Mouse (Mus musculus): ENCODE measurements around the gene Asap2.

The Asap2 gene

GRCm38 (mm10) chr12:21133031-21133430, 142.8 kb downstream of the Asap2 start:
- DNase-seq (ENCODE audit: low spot score), result no peak

GRCm38 (mm10) chr12:21133972-21134859, 144.0 kb downstream of the Asap2 start:
- peak; percentile 40 for DNase-seq (ENCODE audit: low spot score)

DNA sequence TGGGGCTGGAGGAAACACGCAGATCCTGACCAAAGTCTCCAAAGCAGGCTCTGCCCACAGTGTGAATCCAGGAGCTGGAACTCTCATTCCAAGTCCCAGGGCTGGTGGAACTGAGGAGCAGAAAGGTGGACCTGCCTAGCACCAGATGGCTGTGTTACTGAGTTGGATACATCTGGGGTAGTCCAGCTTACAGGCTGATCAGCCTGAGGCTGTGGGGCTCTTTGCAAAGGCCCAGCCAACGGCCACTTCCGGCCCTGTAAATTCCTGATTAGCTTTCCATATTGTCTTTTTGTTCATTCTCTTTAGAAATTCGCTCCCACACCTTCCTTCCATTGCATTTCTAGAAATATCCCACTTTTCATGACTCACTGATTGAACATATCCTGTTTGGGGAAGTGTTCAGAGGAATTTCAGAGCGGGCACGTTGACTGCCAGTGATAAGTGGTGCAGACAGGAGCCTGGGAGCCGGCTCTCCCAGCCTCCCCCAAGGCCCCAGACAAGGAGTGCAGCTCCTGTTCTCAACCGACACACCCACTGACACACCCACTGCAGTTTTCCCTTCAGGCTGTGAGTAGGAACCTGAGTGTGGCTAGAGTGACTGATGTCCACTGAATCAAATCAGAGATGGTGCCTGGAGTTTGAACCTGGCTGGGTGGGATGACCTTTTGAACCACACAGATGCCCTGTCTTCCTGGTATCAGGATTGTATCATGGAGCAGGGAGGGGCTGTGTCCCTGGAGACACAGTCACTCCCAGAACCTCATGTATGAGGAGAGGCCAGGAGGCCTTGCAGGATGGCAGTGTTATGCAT, 145.6 kb downstream of the Asap2 start:
- peak; percentile 52 for DNase-seq (ENCODE audit: low spot score)

DNA sequence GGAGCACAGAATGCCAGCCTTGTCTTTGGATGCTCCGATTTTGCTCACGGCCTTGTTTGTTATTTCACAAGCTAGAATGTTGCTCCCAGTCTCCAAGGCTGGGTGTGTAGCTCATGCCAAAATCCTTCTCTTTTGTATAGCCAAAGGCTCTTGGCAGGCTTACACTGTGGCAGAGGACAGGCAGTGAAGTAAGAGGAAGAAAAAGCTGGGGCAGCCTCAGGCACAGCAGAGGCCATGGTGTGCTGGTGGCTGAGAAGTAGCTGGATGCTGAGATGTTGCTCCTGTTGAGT, 146.1 kb downstream of the Asap2 start:
- DNase-seq (ENCODE audit: low spot score), result no peak

GRCm38 (mm10) chr12:21139560-21139959, 149.3 kb downstream of the Asap2 start:
- DNase-seq (ENCODE audit: low spot score), result no peak

DNA sequence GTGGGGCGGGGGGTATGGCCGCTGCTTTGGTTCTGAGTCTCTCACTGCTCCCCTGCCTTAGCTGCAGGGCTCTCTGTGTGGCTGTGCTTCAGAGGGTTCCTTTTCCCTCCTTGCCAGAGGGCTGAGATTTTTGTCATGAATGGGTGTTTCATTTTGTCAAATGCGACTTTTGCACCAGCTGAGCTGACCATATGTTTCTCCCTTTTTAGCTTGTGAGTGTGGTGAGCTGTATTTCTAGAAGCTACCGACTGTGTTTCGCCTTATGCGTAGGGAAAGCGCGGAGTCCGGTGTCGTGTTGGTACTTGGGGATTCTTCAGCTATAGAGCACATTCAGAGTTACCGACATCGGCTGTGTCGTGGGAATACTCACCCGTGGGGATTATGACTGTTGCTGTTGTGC, 149.9 kb downstream of the Asap2 start:
- DNase-seq (ENCODE audit: low spot score), result no peak

- DNase-seq (ENCODE audit: low spot score), result no peak
These were observed 150.6 kb downstream of the Asap2 start for GRCm38 (mm10) chr12:21140741-21141308.

DNA sequence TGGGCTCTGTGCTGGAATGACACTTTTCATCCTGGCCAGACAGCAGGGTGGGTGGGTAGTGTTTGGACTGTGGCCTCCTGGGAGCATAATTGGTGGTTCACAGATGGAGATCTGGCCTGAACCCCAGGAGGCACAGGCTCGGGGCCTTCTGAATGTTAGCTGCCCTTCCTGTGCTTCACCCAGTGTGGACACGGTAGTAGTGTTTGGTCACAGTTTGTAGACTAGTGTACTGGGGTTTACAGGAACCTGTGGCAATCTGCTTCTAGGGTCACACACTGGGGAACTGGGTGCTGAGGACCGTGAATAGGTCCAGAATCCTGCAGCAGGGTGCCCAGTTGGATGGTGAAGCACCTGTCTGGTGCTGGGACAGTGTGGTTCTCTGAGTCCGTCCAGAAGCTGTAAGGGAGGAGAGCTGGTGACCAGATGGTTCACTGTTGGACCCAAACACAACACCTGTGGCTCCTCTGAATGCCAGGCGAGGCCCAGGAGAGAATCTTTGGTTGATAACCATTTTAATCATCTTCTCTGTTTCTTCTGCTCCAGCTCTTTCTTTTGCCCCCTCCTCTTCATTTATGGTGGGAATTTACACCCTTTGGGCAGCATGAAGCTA, 151.5 kb downstream of the Asap2 start:
- no peak for DNase-seq (ENCODE audit: low spot score)

DNA sequence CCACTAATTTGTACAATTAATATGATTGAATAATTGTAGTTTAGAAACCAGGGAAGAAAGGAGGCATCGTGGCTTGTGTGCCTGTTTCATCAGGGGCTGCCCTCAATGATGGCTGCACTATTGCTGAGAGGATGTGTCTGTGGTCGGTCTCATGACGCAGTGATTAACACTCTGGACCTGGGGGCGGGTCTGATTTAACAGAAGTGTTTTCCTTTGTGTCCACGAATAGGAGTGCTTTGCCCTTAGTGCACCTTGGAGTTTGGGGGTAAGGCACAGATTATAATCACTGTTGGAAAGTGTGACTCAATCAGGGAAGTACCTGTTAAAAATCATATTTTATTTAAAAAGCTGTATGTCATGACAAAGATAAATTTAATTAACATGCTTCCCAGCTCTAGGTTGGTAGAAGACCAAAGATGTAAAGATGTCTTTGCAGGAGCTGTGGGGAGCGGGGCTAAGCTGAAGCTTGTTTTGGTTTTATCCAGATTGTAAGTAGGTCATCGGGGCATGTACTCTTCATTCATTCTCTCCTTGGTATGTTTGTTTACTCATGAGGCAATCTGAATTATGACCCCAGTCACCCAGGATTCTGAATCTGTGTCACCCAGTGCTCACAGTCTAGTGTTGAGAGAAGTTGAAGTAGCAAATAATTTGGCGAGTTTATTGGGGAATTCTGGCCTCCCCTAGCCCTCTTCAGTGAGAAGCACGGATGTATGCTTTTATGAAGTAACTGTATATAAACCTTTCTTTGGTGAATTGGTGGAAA, 152.4 kb downstream of the Asap2 start:
- no peak for DNase-seq (ENCODE audit: low spot score)

DNA sequence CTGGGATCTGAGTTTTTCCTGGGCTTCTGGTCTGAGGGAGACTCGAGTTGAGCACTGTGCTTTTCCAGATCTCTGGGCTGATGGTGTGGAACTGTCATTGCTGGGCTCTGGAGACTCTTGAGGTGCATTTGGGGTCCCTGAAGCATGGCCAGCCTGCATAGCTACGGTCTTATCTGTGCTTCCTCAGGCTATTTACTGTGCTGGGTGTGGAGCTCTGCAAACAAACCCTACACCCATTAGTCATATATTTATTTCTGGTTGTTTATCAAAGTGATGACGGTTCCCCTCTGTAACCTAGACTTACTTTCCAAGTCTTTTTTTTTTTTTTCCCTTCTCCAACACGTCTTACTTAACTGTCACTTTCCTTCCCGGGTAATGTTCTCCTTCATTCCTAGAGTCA, 154.3 kb downstream of the Asap2 start:
- no peak for DNase-seq (ENCODE audit: low spot score)

GRCm38 (mm10) chr12:21145050-21145449, 154.8 kb downstream of the Asap2 start:
- DNase-seq (ENCODE audit: low spot score), result no peak

- DNase-seq (ENCODE audit: low spot score), result peak; percentile 30
These were observed 156.6 kb downstream of the Asap2 start for GRCm38 (mm10) chr12:21146826-21147225.

DNA sequence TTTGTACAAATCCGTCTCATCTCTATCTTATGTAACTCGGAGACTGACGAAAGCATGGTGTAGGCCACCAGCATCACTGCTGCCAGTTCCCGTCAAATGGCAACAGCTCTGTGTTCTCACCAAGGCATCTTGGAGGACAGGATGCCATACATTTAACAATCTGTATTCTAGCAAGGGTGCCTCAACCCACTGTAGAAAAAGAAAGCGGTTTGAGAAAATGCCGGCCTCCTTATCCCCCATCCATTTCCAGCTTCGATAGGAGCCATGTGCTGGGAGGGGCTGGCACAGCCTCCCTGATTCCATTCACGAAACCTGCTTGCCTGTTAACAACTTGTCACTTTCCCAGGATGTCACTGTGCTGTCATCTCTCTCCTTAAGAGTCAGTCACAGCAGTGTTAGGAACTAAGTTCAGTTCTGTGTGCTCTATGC, 163.0 kb downstream of the Asap2 start:
- DNase-seq (ENCODE audit: low spot score), result no peak

GRCm38 (mm10) chr12:21155062-21155461, 164.8 kb downstream of the Asap2 start:
- no peak for DNase-seq (ENCODE audit: low spot score)

- DNase-seq (ENCODE audit: low spot score), result no peak
These were observed 169.0 kb downstream of the Asap2 start for GRCm38 (mm10) chr12:21159304-21159703.

DNA sequence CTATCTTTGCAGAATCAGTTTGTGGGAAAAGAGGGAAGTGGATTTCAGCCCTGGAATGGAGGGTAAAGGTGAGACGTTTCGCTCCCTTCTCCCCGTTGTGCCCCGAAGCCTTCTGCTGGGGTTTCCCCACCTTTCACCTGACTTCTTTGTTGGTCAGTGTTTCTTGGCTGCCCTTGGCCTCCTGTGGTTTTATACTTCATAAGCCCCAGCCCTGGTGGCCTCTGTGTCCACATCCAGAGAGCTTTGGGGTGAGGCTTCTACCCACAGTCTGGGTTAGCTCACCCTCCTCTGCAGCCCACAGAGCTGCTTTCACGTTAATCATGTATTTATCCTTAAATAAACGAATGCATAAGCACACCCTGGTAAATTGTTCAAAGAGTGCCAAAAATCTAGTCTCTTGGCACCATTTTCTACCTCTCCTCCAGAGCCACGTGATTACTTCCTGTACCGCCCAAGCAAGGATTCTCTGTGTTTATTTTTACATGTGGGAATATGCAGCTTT, 170.1 kb downstream of the Asap2 start:
- DNase-seq (ENCODE audit: low spot score), result no peak

DNA sequence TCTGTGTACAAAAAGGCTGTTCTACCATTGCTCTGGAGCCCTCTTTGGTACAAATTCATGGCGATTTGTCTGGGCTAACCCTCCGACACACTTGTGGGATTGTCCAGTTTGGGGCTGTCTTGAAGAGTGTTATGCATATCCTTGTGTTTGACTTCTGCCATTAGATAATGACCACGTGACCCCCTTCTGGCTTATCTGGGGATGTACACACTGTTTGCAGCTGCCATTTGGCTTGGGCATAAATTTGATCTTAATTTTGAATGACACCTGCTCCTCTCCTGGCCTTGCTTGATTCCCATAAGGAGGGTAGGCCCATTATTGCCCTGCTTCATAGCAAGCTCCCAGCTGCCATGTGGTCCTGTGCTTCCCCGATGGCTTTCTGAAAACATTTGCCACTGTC, 171.6 kb downstream of the Asap2 start:
- no peak for DNase-seq (ENCODE audit: low spot score)

- no peak for DNase-seq (ENCODE audit: low spot score)
These were observed 173.4 kb downstream of the Asap2 start for GRCm38 (mm10) chr12:21163706-21164105.

- DNase-seq (ENCODE audit: low spot score), result no peak
These were observed 174.0 kb downstream of the Asap2 start for GRCm38 (mm10) chr12:21164251-21164650.

GRCm38 (mm10) chr12:21165157-21165556, 174.9 kb downstream of the Asap2 start:
- DNase-seq (ENCODE audit: low spot score), result no peak

- DNase-seq (ENCODE audit: low spot score), result no peak
These were observed 175.7 kb downstream of the Asap2 start for GRCm38 (mm10) chr12:21165891-21166342.

All from MN1 (cell line).